Comparison of ENCODE assay signal across 9 mouse cellular contexts in the genomic region with DNA sequence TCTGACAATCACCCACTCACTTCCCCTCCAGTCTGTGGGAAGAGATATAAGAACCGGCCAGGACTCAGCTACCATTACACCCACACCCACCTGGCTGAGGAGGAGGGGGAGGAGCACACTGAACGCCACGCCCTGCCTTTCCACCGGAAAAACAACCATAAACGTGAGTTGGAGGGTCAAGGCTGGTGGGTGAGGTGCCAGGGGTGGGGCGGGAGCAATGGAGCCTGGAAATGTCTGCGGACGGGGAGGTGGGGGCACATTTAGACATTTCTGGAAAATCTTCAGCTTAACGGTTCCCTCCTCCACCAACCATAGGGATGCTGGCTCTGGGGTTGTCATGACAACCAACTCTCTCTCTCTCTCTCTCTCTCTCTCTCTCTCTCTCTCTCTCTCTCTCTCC. TPM values are rescaled to one million over a fixed set of nuclear protein-coding genes. Genes with fewer than 3 reads are reported as not detected.
A peak's percentile ranks its signal among the peaks of the same experiment; 100 is the strongest.
DNase-seq lines count a peak whose midpoint lies in the region; ATAC-seq lines count a peak whose summit lies in the region.
"Had no signal": no experiment of that assay in that cellular context is flagged by ENCODE, and none has a peak within 500 bp of the region (broad histone marks: within the 10 kb centered on the region; RNA-seq: fewer than 3 reads in every experiment).

No protein-coding gene starts in this region.

- peak overlapping the region; percentile 40 for H3K4me2 ChIP-seq in neural tube, embryonic 12.5 days (replicated peaks)
- peak overlapping the region; percentile 36 for H3K4me2 ChIP-seq in hindbrain, embryonic 14.5 days (replicated peaks)
- peak overlapping the region; percentile 20; the same call in 1 of the 2 replicates for H3K4me2 ChIP-seq in neural tube, embryonic 14.5 days (ENCODE audit: low read depth, low read length)

- peak; percentile 21 for DNase-seq in cerebellum, adult 11-12 months
- no peak for DNase-seq in cerebellum, postnatal 25 days
- DNase-seq in neural tube, embryonic 10.5 days (ENCODE audit: extremely low spot score, low spot score) = no peak
- no peak for DNase-seq in hindbrain, embryonic 14.5 days (ENCODE audit: low spot score)
- DNase-seq in natural killer cell, adult 2 months (ENCODE audit: low spot score in 2 of 2) = no peak
- no peak for DNase-seq in gastrocnemius, adult 8-10 months (ENCODE audit: low spot score in 2 of 2)
- DNase-seq: lung, postnatal 14 days had no signal

- no peak overlapping the region for H3K9ac ChIP-seq in neural tube, embryonic 12.5 days
- H3K9ac ChIP-seq in hindbrain, embryonic 14.5 days = no peak overlapping the region
- H3K9ac ChIP-seq in neural tube, embryonic 14.5 days (replicated peaks; ENCODE audit: low read depth, low read length) = peak overlapping the region; percentile 41; the same call in 1 of the 2 replicates

- H3K36me3 ChIP-seq in neural tube, embryonic 12.5 days = peaks cover 42% of the 10 kb centered on the region
- peaks cover 44% of the 10 kb centered on the region for H3K36me3 ChIP-seq in hindbrain, embryonic 14.5 days (replicated peaks; ENCODE audit: control insufficient read depth, insufficient read depth)
- H3K36me3 ChIP-seq in neural tube, embryonic 14.5 days (ENCODE audit: control insufficient read depth, insufficient read depth, low read length) = peaks cover 38% of the 10 kb centered on the region; the same call in 1 of the 2 replicates

- peaks cover 74% of the 10 kb centered on the region for H3K4me1 ChIP-seq in neural tube, embryonic 12.5 days
- peaks cover 72% of the 10 kb centered on the region for H3K4me1 ChIP-seq in hindbrain, embryonic 14.5 days (replicated peaks; ENCODE audit: control insufficient read depth, insufficient read depth, low read length)
- H3K4me1 ChIP-seq in neural tube, embryonic 14.5 days (ENCODE audit: control insufficient read depth, insufficient read depth, low read length) = peaks cover 67% of the 10 kb centered on the region

- no peak overlapping the region for H3K4me3 ChIP-seq in neural tube, embryonic 12.5 days
- 0 out of 2 replicates have a peak overlapping the region, but pooled peaks have one; percentile 4 for H3K4me3 ChIP-seq in hindbrain, embryonic 14.5 days (replicated peaks; ENCODE audit: low read length)
- H3K4me3 ChIP-seq in neural tube, embryonic 14.5 days (ENCODE audit: low read depth, low read length) = no peak overlapping the region; the same call in 1 of the 2 replicates

- H3K27ac ChIP-seq in neural tube, embryonic 12.5 days = no peak overlapping the region
- H3K27ac ChIP-seq in hindbrain, embryonic 14.5 days = peak overlapping the region; percentile 67
- H3K27ac ChIP-seq in neural tube, embryonic 14.5 days (ENCODE audit: low read depth, low read length) = peak overlapping the region; percentile 55

- ATAC-seq in neural tube, embryonic 12.5 days (ENCODE audit: low FRiP score, low read depth) = no peak
- no peak for ATAC-seq in hindbrain, embryonic 14.5 days (ENCODE audit: low FRiP score)
- no peak for ATAC-seq in neural tube, embryonic 14.5 days (ENCODE audit: low read depth)

- WGBS in neural tube, embryonic 12.5 days = 21% methylated on average over 9 of the region's 9 CpGs
- WGBS in hindbrain, embryonic 14.5 days = 15% methylated on average over 9 of the region's 9 CpGs
- 14% methylated on average over 9 of the region's 9 CpGs for WGBS in neural tube, embryonic 14.5 days

- H3K27me3 ChIP-seq in neural tube, embryonic 12.5 days (replicated peaks) = peaks cover 8% of the 10 kb centered on the region
- no peaks in the 10 kb centered on the region for H3K27me3 ChIP-seq in hindbrain, embryonic 14.5 days (ENCODE audit: control insufficient read depth, insufficient read depth, low read length)
- no peaks in the 10 kb centered on the region for H3K27me3 ChIP-seq in neural tube, embryonic 14.5 days (ENCODE audit: control insufficient read depth, insufficient read depth, low read length)

- H3K9me3 ChIP-seq in neural tube, embryonic 12.5 days = no peaks in the 10 kb centered on the region
- H3K9me3 ChIP-seq in hindbrain, embryonic 14.5 days (ENCODE audit: control insufficient read depth, low read length) = no peaks in the 10 kb centered on the region
- H3K9me3 ChIP-seq in neural tube, embryonic 14.5 days (ENCODE audit: control insufficient read depth, low read length) = no peaks in the 10 kb centered on the region

RNA-seq across cellular contexts. Expression of gene Dpf1, which starts 9.3 kb away (rescaled TPM):
- polyA plus RNA-seq in neural tube, embryonic 12.5 days (2016; fragmentation: Nextera tagmentation; extraction: Ambion mirVana) = 105 and 118 TPM in 2 replicates
- polyA plus RNA-seq in hindbrain, embryonic 14.5 days (2014; fragmentation: Nextera tagmentation; extraction: Ambion mirVana) = 160 and 161 TPM in 2 replicates
- 190 and 228 TPM in 2 replicates for polyA plus RNA-seq in neural tube, embryonic 14.5 days (2014; fragmentation: Nextera tagmentation; extraction: Ambion mirVana)
- total RNA-seq in gastrocnemius, adult 8-10 months (2022) = 1 to 10 TPM in 3 of 4 experiments, under 1 TPM in 1; 0.92 to 4.5 (median 2.0) TPM

RNA-seq across cellular contexts. Expression of gene Ppp1r14a, which starts 23.9 kb away (rescaled TPM):
- 57.5 and 72.1 TPM in 2 replicates for polyA plus RNA-seq in neural tube, embryonic 12.5 days (2016; fragmentation: Nextera tagmentation; extraction: Ambion mirVana)
- polyA plus RNA-seq in hindbrain, embryonic 14.5 days (2014; fragmentation: Nextera tagmentation; extraction: Ambion mirVana) = 2.2 and 3.6 TPM in 2 replicates
- polyA plus RNA-seq in neural tube, embryonic 14.5 days (2014; fragmentation: Nextera tagmentation; extraction: Ambion mirVana) = 1.8 and 3.6 TPM in 2 replicates
- total RNA-seq in gastrocnemius, adult 8-10 months (2022) = 1 to 10 TPM; 2.7 to 3.4 (median 3.0) TPM

RNA-seq across cellular contexts. Expression of gene Spint2, which starts 31.3 kb away (rescaled TPM):
- polyA plus RNA-seq in neural tube, embryonic 12.5 days (2016; fragmentation: Nextera tagmentation; extraction: Ambion mirVana) = 23.5 and 23.9 TPM in 2 replicates
- polyA plus RNA-seq in hindbrain, embryonic 14.5 days (2014; fragmentation: Nextera tagmentation; extraction: Ambion mirVana) = 71.3 and 73.2 TPM in 2 replicates
- polyA plus RNA-seq in neural tube, embryonic 14.5 days (2014; fragmentation: Nextera tagmentation; extraction: Ambion mirVana) = 46.9 and 62.4 TPM in 2 replicates
- total RNA-seq in gastrocnemius, adult 8-10 months (2022) = 10 to 100 TPM; 11.2 to 15.9 (median 12.5) TPM

Comparison
In these comparisons a context has a peak if more than half of its experiments do, and no peak if none do; other contexts are left out.
1. RNA of gene Ppp1r14a, which starts 23.9 kb away (polyA plus RNA-seq): 57.5 to 72.1 TPM in neural tube, embryonic 12.5 days; 2.2 to 3.6 TPM in hindbrain, embryonic 14.5 days and 1.8 to 3.6 TPM in neural tube, embryonic 14.5 days; every median in the first group is over 10 times any median in the second.
2. Peak in every context shown above with its lines, with median percentiles within 50 percentile points of each other: H3K4me2 ChIP-seq.